23 mouse cellular contexts compared by ENCODE assay signal in the genomic region with DNA sequence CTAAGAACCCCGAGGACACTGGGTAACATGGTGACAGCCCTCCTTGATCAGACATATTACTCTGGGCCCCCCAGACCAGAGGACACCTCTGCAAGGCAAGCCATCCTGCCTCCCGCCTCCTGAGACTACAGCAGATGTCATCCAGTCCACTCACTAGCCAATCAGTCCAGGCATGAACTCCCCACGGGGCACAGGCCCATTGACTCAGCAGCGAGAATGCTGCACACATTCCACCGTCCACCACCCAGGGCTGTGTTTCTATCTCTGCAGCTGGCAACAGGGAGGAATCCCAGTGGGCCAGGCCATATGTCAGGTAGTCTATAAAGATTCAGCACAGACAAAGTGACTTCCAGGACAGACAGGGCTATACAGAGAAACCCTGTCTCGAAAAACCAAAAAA. TPM values are rescaled to one million over a fixed set of nuclear protein-coding genes. Genes with fewer than 3 reads are reported as not detected.
DNase-seq lines count a peak whose midpoint lies in the region; ATAC-seq and TF ChIP-seq lines count a peak whose summit lies in the region.
"Had no signal": no experiment of that assay in that cellular context is flagged by ENCODE, and none has a peak within 500 bp of the region (broad histone marks: within the 10 kb centered on the region; RNA-seq: fewer than 3 reads in every experiment).

No protein-coding gene starts in this region.

- H3K27me3 ChIP-seq in midbrain, postnatal 0 days (ENCODE audit: insufficient read depth, low read length), result no peaks in the 10 kb centered on the region
- no peaks in the 10 kb centered on the region for H3K27me3 ChIP-seq in midbrain, embryonic 15.5 days (replicated peaks)
- no peaks in the 10 kb centered on the region for H3K27me3 ChIP-seq in limb, embryonic 10.5 days (ENCODE audit: low read depth, poor library complexity, severe bottlenecking)
- H3K27me3 ChIP-seq: embryonic facial prominence, embryonic 13.5 days; forebrain, embryonic 12.5 days; heart, embryonic 15.5 days; Patski had no signal

- H3K4me2 ChIP-seq in midbrain, postnatal 0 days (ENCODE audit: low read depth, low read length, poor library complexity, severe bottlenecking), result no peak overlapping the region
- H3K4me2 ChIP-seq in midbrain, embryonic 15.5 days, result no peak overlapping the region
- H3K4me2 ChIP-seq: embryonic facial prominence, embryonic 13.5 days; forebrain, embryonic 12.5 days; heart, embryonic 11.5 days; heart, embryonic 15.5 days; hindbrain, embryonic 14.5 days had no signal

- H3K36me3 ChIP-seq in midbrain, postnatal 0 days (ENCODE audit: insufficient read depth, low read length), result peaks cover 11% of the 10 kb centered on the region; the same call in 1 of the 2 replicates
- peaks cover 23% of the 10 kb centered on the region for H3K36me3 ChIP-seq in midbrain, embryonic 15.5 days (replicated peaks)
- peaks cover 72% of the 10 kb centered on the region for H3K36me3 ChIP-seq in limb, embryonic 10.5 days
- H3K36me3 ChIP-seq: G1E had no signal

- H3K9ac ChIP-seq in midbrain, postnatal 0 days (replicated peaks; ENCODE audit: low read length, poor library complexity, severe bottlenecking), result no peak overlapping the region
- no peak overlapping the region for H3K9ac ChIP-seq in midbrain, embryonic 15.5 days
- H3K9ac ChIP-seq: embryonic facial prominence, embryonic 13.5 days; forebrain, embryonic 12.5 days; forebrain, postnatal 0 days; heart, embryonic 15.5 days; hindbrain, embryonic 14.5 days had no signal

- WGBS in midbrain, postnatal 0 days, result 83% methylated on average over 6 of the region's 6 CpGs
- 71% methylated on average over 6 of the region's 6 CpGs for WGBS in midbrain, embryonic 15.5 days
- 84% methylated on average over 6 of the region's 6 CpGs for WGBS in limb, embryonic 10.5 days

- H3K4me3 ChIP-seq in midbrain, postnatal 0 days (ENCODE audit: low read depth, low read length), result no peak overlapping the region
- H3K4me3 ChIP-seq in midbrain, embryonic 15.5 days, result no peak overlapping the region
- H3K4me3 ChIP-seq in limb, embryonic 10.5 days, result no peak overlapping the region
- H3K4me3 ChIP-seq: embryonic facial prominence, embryonic 13.5 days; forebrain, embryonic 12.5 days; heart, adult 2 months; heart, embryonic 15.5 days had no signal

- no peak for ATAC-seq in midbrain, postnatal 0 days (ENCODE audit: low FRiP score)
- no peak for ATAC-seq in midbrain, embryonic 15.5 days (replicated peaks)
- ATAC-seq: activated CD4-positive, CD25-positive, alpha-beta regulatory T cell, adult 4 months; CD4-positive, CD25-positive, alpha-beta regulatory T cell, adult 4 months; forebrain, postnatal 0 days; Patski had no signal

- no peaks in the 10 kb centered on the region for H3K9me3 ChIP-seq in midbrain, postnatal 0 days (ENCODE audit: low read length)
- H3K9me3 ChIP-seq in midbrain, embryonic 15.5 days, result no peaks in the 10 kb centered on the region
- H3K9me3 ChIP-seq in limb, embryonic 10.5 days (replicated peaks), result no peaks in the 10 kb centered on the region
- H3K9me3 ChIP-seq: embryonic facial prominence, embryonic 13.5 days; forebrain, embryonic 12.5 days; heart, embryonic 15.5 days had no signal

- peak; percentile 56 to 70 for DNase-seq in cerebellum, postnatal 10 days
- DNase-seq in cerebellum, adult 18-20 months, result no peak
- DNase-seq in midbrain, postnatal 0 days (ENCODE audit: low spot score), result peak; percentile 22
- peak; percentile 73 for DNase-seq in 3T3-L1 (ENCODE audit: low read depth, low spot score)
- DNase-seq in kidney, postnatal 4 days, result no peak
- DNase-seq in limb, embryonic 10.5 days (ENCODE audit: low spot score), result no peak
- DNase-seq: adrenal gland, postnatal 25 days; cerebellum, adult 2 months; cerebellum, postnatal 36 days; forebrain, postnatal 0 days; gastrocnemius, postnatal 14 days; heart, adult 2 months; heart, postnatal 14 days had no signal

- H3K4me1 ChIP-seq in midbrain, postnatal 0 days (ENCODE audit: insufficient read depth, low read length), result no peaks in the 10 kb centered on the region
- peaks cover 10% of the 10 kb centered on the region for H3K4me1 ChIP-seq in midbrain, embryonic 15.5 days
- peaks cover 30% of the 10 kb centered on the region for H3K4me1 ChIP-seq in limb, embryonic 10.5 days

- H3K27ac ChIP-seq in midbrain, postnatal 0 days (ENCODE audit: low read depth, low read length), result no peak overlapping the region
- H3K27ac ChIP-seq in midbrain, embryonic 15.5 days, result no peak overlapping the region
- H3K27ac ChIP-seq in limb, embryonic 10.5 days, result no peak overlapping the region
- H3K27ac ChIP-seq: embryonic facial prominence, embryonic 13.5 days; forebrain, embryonic 12.5 days; heart, adult 2 months; heart, embryonic 15.5 days; hindbrain, embryonic 14.5 days had no signal

- TF ChIP-seq CTCF in midbrain, postnatal 0 days (IDR thresholded peaks at IDR 0.05), result no peak

RNA-seq across cellular contexts. Expression of a gene that starts 20.3 kb away (rescaled TPM):
- total RNA-seq in midbrain, postnatal 0 days (2014; rRNA removed), result 152 and 156 TPM in 2 replicates
- 43.1 and 43.5 TPM in 2 replicates for polyA plus RNA-seq in midbrain, postnatal 0 days (2015; fragmentation: Nextera tagmentation; extraction: Ambion mirVana)
- polyA plus RNA-seq in midbrain, embryonic 15.5 days (2015; fragmentation: Nextera tagmentation; extraction: Ambion mirVana), result 66.8 and 67.2 TPM in 2 replicates
- 19.6 and 20.2 TPM in 2 replicates for polyA plus RNA-seq in limb, embryonic 10.5 days (2016; fragmentation: Nextera tagmentation; extraction: Ambion mirVana)
- polyA plus RNA-seq: G1E had no signal

RNA-seq across cellular contexts. Expression of a gene that starts 20.4 kb away (rescaled TPM):
- total RNA-seq in midbrain, postnatal 0 days (2014; rRNA removed), result 13.3 and 22.7 TPM in 2 replicates
- 10.3 and 13.3 TPM in 2 replicates for polyA plus RNA-seq in midbrain, postnatal 0 days (2015; fragmentation: Nextera tagmentation; extraction: Ambion mirVana)
- 19.3 and 21.5 TPM in 2 replicates for polyA plus RNA-seq in midbrain, embryonic 15.5 days (2015; fragmentation: Nextera tagmentation; extraction: Ambion mirVana)
- 9.8 and 12.8 TPM in 2 replicates for polyA plus RNA-seq in limb, embryonic 10.5 days (2016; fragmentation: Nextera tagmentation; extraction: Ambion mirVana)
- total RNA-seq: gastrocnemius, postnatal 14 days had no signal
- polyA plus RNA-seq: G1E had no signal

RNA-seq across cellular contexts. Expression of a gene that starts 59.7 kb away (rescaled TPM):
- 186 and 222 TPM in 2 replicates for total RNA-seq in midbrain, postnatal 0 days (2014; rRNA removed)
- 154 and 158 TPM in 2 replicates for polyA plus RNA-seq in midbrain, postnatal 0 days (2015; fragmentation: Nextera tagmentation; extraction: Ambion mirVana)
- polyA plus RNA-seq in midbrain, embryonic 15.5 days (2015; fragmentation: Nextera tagmentation; extraction: Ambion mirVana), result 93.9 and 95.3 TPM in 2 replicates
- 23.4 and 27.8 TPM in 2 replicates for polyA plus RNA-seq in limb, embryonic 10.5 days (2016; fragmentation: Nextera tagmentation; extraction: Ambion mirVana)

Comparison
In these comparisons a context has a peak if more than half of its experiments do, and no peak if none do; other contexts are left out.
1. DNase-seq: peak in cerebellum, postnatal 10 days (2 of 2), midbrain, postnatal 0 days (single experiment) and 3T3-L1 (single experiment); none in cerebellum, adult 18-20 months (0 of 2), kidney, postnatal 4 days (0 of 2) and limb, embryonic 10.5 days (single experiment).